Mouse (Mus musculus): ENCODE measurements around the gene Crabp2. TPM values are rescaled to one million over a fixed set of nuclear protein-coding genes. Genes with fewer than 3 reads are reported as not detected.

Gene Crabp2
- polyA plus RNA-seq, 1 experiment, result 0.08 TPM

DNA sequence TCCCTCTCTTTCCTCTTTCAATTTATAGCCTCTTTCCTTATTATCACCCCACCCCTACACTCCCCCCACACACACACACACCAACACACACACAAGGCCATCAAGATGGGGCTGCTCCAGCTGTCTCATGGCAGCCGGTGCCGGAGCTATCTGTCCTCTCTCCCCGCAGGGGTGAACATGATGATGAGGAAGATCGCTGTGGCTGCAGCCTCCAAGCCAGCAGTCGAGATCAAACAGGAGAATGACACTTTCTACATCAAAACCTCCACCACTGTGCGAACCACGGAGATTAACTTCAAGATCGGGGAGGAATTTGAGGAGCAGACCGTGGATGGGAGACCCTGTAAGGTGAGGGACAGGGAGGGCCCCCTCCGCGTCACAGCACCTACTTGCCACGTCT, 3.5 kb downstream of the Crabp2 start:
- 26% methylated on average over 12 of the region's 12 CpGs for WGBS
- no peak for DNase-seq (ENCODE audit: low read depth in 1 of 2, low spot score in 2 of 2)
- Histone ChIP-seq H3K4me1 (ENCODE audit: control insufficient read depth, insufficient read depth, insufficient read length) (no peaks in the 10 kb centered on the region; the same call in 1 of the 2 replicates), H3K4me3 (ENCODE audit: extremely low read depth, insufficient read depth, insufficient read length) (no peak overlapping the region), H3K36me3 (ENCODE audit: control insufficient read depth, insufficient read depth, low read length) (no peaks in the 10 kb centered on the region), H3K27ac (ENCODE audit: insufficient read depth, low read length) (no peak overlapping the region), H3K27me3 (ENCODE audit: control insufficient read depth, insufficient read depth, low read length) (peaks cover 28% of the 10 kb centered on the region)
- TF ChIP-seq CTCF (IDR thresholded peaks at IDR 0.05; ENCODE audit: extremely low read depth, insufficient read depth, insufficient read length, insufficient replicate concordance), result no peak
- TF ChIP-seq POLR2A (IDR thresholded peaks at IDR 0.05; ENCODE audit: low read depth, low read length), result no peak

- Histone ChIP-seq H3K27me3 (ENCODE audit: control insufficient read depth, insufficient read depth, low read length) (peaks cover 28% of the 10 kb centered on the region), H3K27ac (ENCODE audit: insufficient read depth, low read length) (no peak overlapping the region), H3K4me1 (ENCODE audit: control insufficient read depth, insufficient read depth, insufficient read length) (no peaks in the 10 kb centered on the region; the same call in 1 of the 2 replicates), H3K4me3 (ENCODE audit: extremely low read depth, insufficient read depth, insufficient read length) (no peak overlapping the region), H3K36me3 (ENCODE audit: control insufficient read depth, insufficient read depth, low read length) (no peaks in the 10 kb centered on the region)
- 6% methylated on average over 5 of the region's 5 CpGs for WGBS
- TF ChIP-seq CTCF (IDR thresholded peaks at IDR 0.05; ENCODE audit: extremely low read depth, insufficient read depth, insufficient read length, insufficient replicate concordance) (no peak), POLR2A (IDR thresholded peaks at IDR 0.05; ENCODE audit: low read depth, low read length) (no peak)
- DNase-seq (ENCODE audit: low read depth in 1 of 2, low spot score in 2 of 2), result no peak
Observed at GRCm38 (mm10) chr3:87952440-87952839, 4.0 kb downstream of the Crabp2 start.

DNA sequence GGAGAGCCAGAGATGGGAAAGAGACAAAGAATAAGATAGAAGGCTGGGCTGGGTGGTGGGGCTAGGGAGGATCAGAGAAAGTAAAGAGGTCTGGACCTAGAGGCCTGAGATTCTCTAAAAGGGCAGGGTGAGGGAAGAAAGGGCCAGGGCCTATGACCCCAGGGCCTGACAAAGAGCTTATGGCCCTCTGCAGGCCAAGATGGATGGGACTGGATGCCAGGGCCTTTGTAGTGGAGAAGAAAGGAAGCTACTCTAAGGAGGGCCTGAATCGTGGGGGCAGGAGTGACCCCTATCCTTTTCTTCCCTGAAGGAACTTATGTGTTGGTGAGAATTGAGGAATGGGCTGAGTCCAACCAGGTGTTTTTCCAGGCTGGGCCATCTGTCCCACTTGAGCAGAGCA, 9.6 kb downstream of the Crabp2 start:
- Histone ChIP-seq H3K4me3 (ENCODE audit: extremely low read depth, insufficient read depth, insufficient read length) (no peak overlapping the region), H3K27me3 (ENCODE audit: control insufficient read depth, insufficient read depth, low read length) (peaks cover 13% of the 10 kb centered on the region), H3K27ac (ENCODE audit: insufficient read depth, low read length) (no peak overlapping the region), H3K36me3 (ENCODE audit: control insufficient read depth, insufficient read depth, low read length) (no peaks in the 10 kb centered on the region), H3K4me1 (ENCODE audit: control insufficient read depth, insufficient read depth, insufficient read length) (no peaks in the 10 kb centered on the region)
- WGBS, result 77% methylated on average over 1 of the region's 1 CpGs
- TF ChIP-seq CTCF (IDR thresholded peaks at IDR 0.05; ENCODE audit: extremely low read depth, insufficient read depth, insufficient read length, insufficient replicate concordance), result no peak
- no peak for TF ChIP-seq POLR2A (IDR thresholded peaks at IDR 0.05; ENCODE audit: low read depth, low read length)
- no peak for DNase-seq (ENCODE audit: low read depth in 1 of 2, low spot score in 2 of 2)

GRCm38 (mm10) chr3:87958476-87958875, 10.0 kb downstream of the Crabp2 start:
- Histone ChIP-seq H3K36me3 (ENCODE audit: control insufficient read depth, insufficient read depth, low read length) (no peaks in the 10 kb centered on the region), H3K27me3 (ENCODE audit: control insufficient read depth, insufficient read depth, low read length) (peaks cover 11% of the 10 kb centered on the region), H3K27ac (ENCODE audit: insufficient read depth, low read length) (no peak overlapping the region), H3K4me3 (ENCODE audit: extremely low read depth, insufficient read depth, insufficient read length) (no peak overlapping the region), H3K4me1 (ENCODE audit: control insufficient read depth, insufficient read depth, insufficient read length) (no peaks in the 10 kb centered on the region)
- WGBS, result 74% methylated on average over 4 of the region's 4 CpGs
- no peak for DNase-seq (ENCODE audit: low read depth in 1 of 2, low spot score in 2 of 2)
- TF ChIP-seq POLR2A (IDR thresholded peaks at IDR 0.05; ENCODE audit: low read depth, low read length) (no peak), CTCF (IDR thresholded peaks at IDR 0.05; ENCODE audit: extremely low read depth, insufficient read depth, insufficient read length, insufficient replicate concordance) (no peak)

DNA sequence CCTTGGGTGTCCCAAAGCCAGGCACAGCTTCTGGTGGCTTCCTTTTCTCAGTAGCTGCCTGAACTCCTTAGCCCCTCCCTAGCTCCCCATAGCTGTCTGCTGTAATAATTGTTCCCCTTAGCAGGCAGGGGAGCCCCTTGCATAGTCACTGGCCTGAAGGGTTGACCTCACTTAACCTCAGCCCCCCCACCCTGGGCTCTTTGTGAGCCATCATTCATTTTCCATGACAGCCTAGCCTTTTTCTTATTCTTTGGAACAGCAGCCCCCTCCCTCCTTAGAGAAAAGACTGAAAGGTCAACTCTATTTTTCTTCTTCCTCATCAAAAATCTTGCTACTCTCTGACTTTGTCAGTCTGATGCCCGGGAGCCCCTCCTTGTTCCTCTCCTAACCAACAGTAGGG, 10.5 kb downstream of the Crabp2 start:
- no peak for TF ChIP-seq CTCF (IDR thresholded peaks at IDR 0.05; ENCODE audit: extremely low read depth, insufficient read depth, insufficient read length, insufficient replicate concordance)
- no peak for TF ChIP-seq POLR2A (IDR thresholded peaks at IDR 0.05; ENCODE audit: low read depth, low read length)
- H3K4me3 ChIP-seq (ENCODE audit: extremely low read depth, insufficient read depth, insufficient read length), result no peak overlapping the region
- no peak for DNase-seq (ENCODE audit: low read depth in 1 of 2, low spot score in 2 of 2)
- H3K27ac ChIP-seq (ENCODE audit: insufficient read depth, low read length), result no peak overlapping the region
- no peaks in the 10 kb centered on the region for H3K36me3 ChIP-seq (ENCODE audit: control insufficient read depth, insufficient read depth, low read length)
- 32% methylated on average over 1 of the region's 1 CpGs for WGBS
- H3K27me3 ChIP-seq (ENCODE audit: control insufficient read depth, insufficient read depth, low read length), result peaks cover 10% of the 10 kb centered on the region
- no peaks in the 10 kb centered on the region for H3K4me1 ChIP-seq (ENCODE audit: control insufficient read depth, insufficient read depth, insufficient read length)

- Histone ChIP-seq H3K4me1 (ENCODE audit: control insufficient read depth, insufficient read depth, insufficient read length) (no peaks in the 10 kb centered on the region), H3K4me3 (ENCODE audit: extremely low read depth, insufficient read depth, insufficient read length) (no peak overlapping the region), H3K27me3 (ENCODE audit: control insufficient read depth, insufficient read depth, low read length) (peaks cover 10% of the 10 kb centered on the region), H3K27ac (ENCODE audit: insufficient read depth, low read length) (no peak overlapping the region), H3K36me3 (ENCODE audit: control insufficient read depth, insufficient read depth, low read length) (no peaks in the 10 kb centered on the region)
- no peak for DNase-seq (ENCODE audit: low read depth in 1 of 2, low spot score in 2 of 2)
- no peak for TF ChIP-seq POLR2A (IDR thresholded peaks at IDR 0.05; ENCODE audit: low read depth, low read length)
- WGBS, result 73% methylated on average over 7 of the region's 7 CpGs
Observed at GRCm38 (mm10) chr3:87959371-87959770, 10.9 kb downstream of the Crabp2 start.

DNA sequence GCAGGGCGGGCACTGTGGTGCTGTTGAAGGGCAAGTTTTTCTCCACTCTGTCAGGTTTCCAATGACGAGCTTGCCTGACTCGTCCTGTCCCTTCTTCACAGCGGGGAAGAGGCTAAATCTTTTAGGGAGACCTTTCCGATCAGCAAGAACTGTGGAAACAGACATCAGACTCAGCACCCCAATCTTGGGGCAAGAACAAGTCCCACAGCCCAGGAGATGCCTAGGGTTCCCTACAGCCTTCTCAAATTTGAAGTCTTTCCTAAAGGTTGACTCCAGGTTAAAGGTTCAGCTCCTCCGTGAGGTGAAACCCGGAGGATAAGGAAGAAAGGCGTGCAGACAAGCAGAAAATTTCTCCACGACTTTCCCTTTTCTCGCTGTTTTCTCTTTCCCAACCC, 11.7 kb downstream of the Crabp2 start:
- Histone ChIP-seq H3K4me3 (ENCODE audit: extremely low read depth, insufficient read depth, insufficient read length) (no peak overlapping the region), H3K36me3 (ENCODE audit: control insufficient read depth, insufficient read depth, low read length) (no peaks in the 10 kb centered on the region), H3K27me3 (ENCODE audit: control insufficient read depth, insufficient read depth, low read length) (peaks cover 10% of the 10 kb centered on the region), H3K27ac (ENCODE audit: insufficient read depth, low read length) (no peak overlapping the region), H3K4me1 (ENCODE audit: control insufficient read depth, insufficient read depth, insufficient read length) (no peaks in the 10 kb centered on the region)
- no peak for DNase-seq (ENCODE audit: low read depth in 1 of 2, low spot score in 2 of 2)
- WGBS, result 50% methylated on average over 10 of the region's 10 CpGs
- TF ChIP-seq POLR2A (IDR thresholded peaks at IDR 0.05; ENCODE audit: low read depth, low read length) (no peak), CTCF (IDR thresholded peaks at IDR 0.05; ENCODE audit: extremely low read depth, insufficient read depth, insufficient read length, insufficient replicate concordance) (no peak)

Data from spleen, adult 2 months (tissue).